Mouse (Mus musculus) heart, embryonic 15.5 days (tissue): ENCODE results near the gene Rpn2. TPM values are rescaled to one million over a fixed set of nuclear protein-coding genes. Genes with fewer than 3 reads are reported as not detected.

Source experiments
- polyA plus RNA-seq: library from polyadenylated mRNA; unstranded; fragments of >200 nt; fragmentation: Nextera tagmentation; extraction: Ambion mirVana; gene quantifications from 2 replicates; pipeline ENCODE4 v1.2.1, GENCODE M21; 2015

Gene Rpn2
- polyA plus RNA-seq, 1 experiment from 2014 or later = 152 TPM

Other genes starting within 250 kb of the Rpn2 start
- gene Soga1, start 199.8 kb upstream of the Rpn2 start, polyA plus RNA-seq = 1.7 and 2.7 TPM in 2 replicates
- gene Tldc2, start 192.0 kb upstream of the Rpn2 start, polyA plus RNA-seq = not detected in 2 replicates
- 14.2 and 16.2 TPM in 2 replicates for gene Samhd1, start 143.8 kb upstream of the Rpn2 start, polyA plus RNA-seq
- 14.9 and 17.2 TPM in 2 replicates for gene Rbl1, start 74.5 kb upstream of the Rpn2 start, polyA plus RNA-seq
- 0.09 and 0.27 TPM in 2 replicates for gene Mroh8, start 532 bp downstream of the Rpn2 start, polyA plus RNA-seq
- not detected in 2 replicates for gene Ghrh, start 68.5 kb downstream of the Rpn2 start, polyA plus RNA-seq
- gene Manbal, start 88.6 kb downstream of the Rpn2 start, polyA plus RNA-seq = 49.7 and 62.0 TPM in 2 replicates
- gene Src, start 139.4 kb downstream of the Rpn2 start, polyA plus RNA-seq = 5.6 and 9.6 TPM in 2 replicates